Comparison of ENCODE assay signal across 22 mouse cellular contexts in the genomic region with DNA sequence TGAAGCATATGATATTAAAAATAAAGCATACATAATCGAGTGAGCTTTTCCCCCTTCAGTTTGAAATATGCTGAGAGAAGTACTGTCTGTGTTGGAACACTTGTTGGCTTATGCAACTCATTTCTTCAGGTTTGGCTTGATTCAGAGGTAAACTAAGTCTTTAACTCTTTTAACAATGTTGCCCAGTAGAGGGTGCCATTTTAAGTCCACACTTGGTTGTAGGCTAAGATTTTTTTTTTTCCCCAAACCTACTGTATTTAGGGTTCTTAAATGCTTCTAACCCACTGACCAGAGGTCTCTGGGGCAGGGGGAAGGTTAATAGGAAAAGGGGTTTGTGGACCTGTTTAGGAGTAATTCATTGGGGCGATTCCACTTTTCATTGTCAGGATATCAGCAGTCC. TPM values are rescaled to one million over a fixed set of nuclear protein-coding genes. Genes with fewer than 3 reads are reported as not detected.
DNase-seq lines count a peak whose midpoint lies in the region; ATAC-seq and TF ChIP-seq lines count a peak whose summit lies in the region.
"Had no signal": no experiment of that assay in that cellular context is flagged by ENCODE, and none has a peak within 500 bp of the region (broad histone marks: within the 10 kb centered on the region; RNA-seq: fewer than 3 reads in every experiment).

No protein-coding gene starts in this region.

- H3K9ac ChIP-seq in kidney, postnatal 0 days (ENCODE audit: low read depth, low read length): no peak overlapping the region
- H3K9ac ChIP-seq in kidney, embryonic 15.5 days: no peak overlapping the region
- H3K9ac ChIP-seq: embryonic facial prominence, embryonic 15.5 days; heart, embryonic 13.5 days; hindbrain, embryonic 12.5 days; neural tube, embryonic 12.5 days had no signal

- TF ChIP-seq CTCF in kidney, postnatal 0 days (IDR thresholded peaks at IDR 0.05; ENCODE audit: low read depth): peak; percentile 20; the same call in 1 of the 2 replicates

- H3K4me3 ChIP-seq in kidney, postnatal 0 days (replicated peaks; ENCODE audit: low read depth, low read length): no peak overlapping the region
- no peak overlapping the region for H3K4me3 ChIP-seq in kidney, embryonic 15.5 days (replicated peaks)
- H3K4me3 ChIP-seq: embryonic facial prominence, embryonic 15.5 days; heart, embryonic 13.5 days; hindbrain, embryonic 12.5 days; neural tube, embryonic 12.5 days had no signal

- DNase-seq in kidney, postnatal 0 days (ENCODE audit: low spot score): no peak
- DNase-seq in 416B (ENCODE audit: low read depth): peak; percentile 25
- no peak for DNase-seq in ovary, adult 18-20 months (ENCODE audit: low spot score)
- no peak for DNase-seq in embryo, embryonic 9.5 days (ENCODE audit: extremely low spot score)
- DNase-seq in right cerebral cortex, postnatal 10 days (ENCODE audit: low spot score in 2 of 2): no peak
- DNase-seq: adrenal gland, postnatal 25 days; cerebellum, adult 8-10 months; gastrocnemius, postnatal 14 days; heart, adult 18-20 months; lung, adult 18-20 months; midbrain, embryonic 14.5 days; retina, postnatal 1 day; right cerebral cortex, postnatal 4 days had no signal

- H3K4me1 ChIP-seq in kidney, postnatal 0 days (replicated peaks; ENCODE audit: insufficient read depth, low read length): no peaks in the 10 kb centered on the region
- H3K4me1 ChIP-seq in kidney, embryonic 15.5 days: no peaks in the 10 kb centered on the region
- H3K4me1 ChIP-seq: embryonic facial prominence, embryonic 15.5 days; heart, embryonic 13.5 days; hindbrain, embryonic 12.5 days; neural tube, embryonic 12.5 days had no signal

- no peaks in the 10 kb centered on the region for H3K27me3 ChIP-seq in kidney, postnatal 0 days (ENCODE audit: insufficient read depth, low read length)
- no peaks in the 10 kb centered on the region for H3K27me3 ChIP-seq in kidney, embryonic 15.5 days
- H3K27me3 ChIP-seq: embryonic facial prominence, embryonic 15.5 days; heart, embryonic 13.5 days; hindbrain, embryonic 12.5 days; neural tube, embryonic 12.5 days had no signal

- WGBS in kidney, postnatal 0 days: 73% methylated on average over 2 of the region's 2 CpGs
- 76% methylated on average over 2 of the region's 2 CpGs for WGBS in kidney, embryonic 15.5 days

- ATAC-seq in kidney, postnatal 0 days (replicated peaks; ENCODE audit: low FRiP score, low read depth): no peak
- ATAC-seq in kidney, embryonic 15.5 days (replicated peaks; ENCODE audit: low FRiP score): no peak
- peak; percentile 57 for ATAC-seq in CD4-positive, CD25-positive, alpha-beta regulatory T cell, adult 4 months
- peak; percentile 41 for ATAC-seq in inflammation-experienced regulatory T-cells, adult 6 months
- ATAC-seq: forebrain, embryonic 14.5 days had no signal

- H3K4me2 ChIP-seq in kidney, postnatal 0 days (ENCODE audit: low read length): no peak overlapping the region
- H3K4me2 ChIP-seq in kidney, embryonic 15.5 days: no peak overlapping the region
- H3K4me2 ChIP-seq: embryonic facial prominence, embryonic 15.5 days; heart, embryonic 13.5 days; hindbrain, embryonic 12.5 days; liver, embryonic 11.5 days; neural tube, embryonic 12.5 days had no signal

- H3K36me3 ChIP-seq in kidney, postnatal 0 days (ENCODE audit: insufficient read depth, low read length): no peaks in the 10 kb centered on the region
- H3K36me3 ChIP-seq in kidney, embryonic 15.5 days: no peaks in the 10 kb centered on the region
- H3K36me3 ChIP-seq: embryonic facial prominence, embryonic 15.5 days; heart, embryonic 13.5 days; hindbrain, embryonic 12.5 days; neural tube, embryonic 12.5 days had no signal

- H3K27ac ChIP-seq in kidney, postnatal 0 days: no peak overlapping the region
- H3K27ac ChIP-seq in kidney, embryonic 15.5 days: no peak overlapping the region
- H3K27ac ChIP-seq: embryonic facial prominence, embryonic 15.5 days; heart, embryonic 13.5 days; hindbrain, embryonic 12.5 days; neural tube, embryonic 12.5 days had no signal

- H3K9me3 ChIP-seq in kidney, postnatal 0 days (replicated peaks; ENCODE audit: low read length): no peaks in the 10 kb centered on the region
- H3K9me3 ChIP-seq in kidney, embryonic 15.5 days (replicated peaks): no peaks in the 10 kb centered on the region
- H3K9me3 ChIP-seq: embryonic facial prominence, embryonic 15.5 days; heart, embryonic 13.5 days; hindbrain, embryonic 12.5 days; neural tube, embryonic 12.5 days had no signal

RNA-seq across cellular contexts. Expression of a gene that starts 33.4 kb away (rescaled TPM):
- polyA plus RNA-seq in kidney, postnatal 0 days (2015; fragmentation: Nextera tagmentation; extraction: Ambion mirVana): 24.2 and 25.1 TPM in 2 replicates
- 26.9 and 27.9 TPM in 2 replicates for polyA plus RNA-seq in kidney, embryonic 15.5 days (2015; fragmentation: Nextera tagmentation; extraction: Ambion mirVana)
- polyA plus RNA-seq in CD4-positive, CD25-positive, alpha-beta regulatory T cell, adult 4 months (2017; shearing (Covaris generic)): 10 to 100 TPM; 26.1 to 32.5 TPM
- polyA plus RNA-seq in inflammation-experienced regulatory T-cells, adult 6 months (2017; shearing (Covaris generic)): 10 to 100 TPM; 16.7 to 25.3 (median 23.7) TPM

Comparison
In these comparisons a context has a peak if more than half of its experiments do, and no peak if none do; other contexts are left out.
1. ATAC-seq: peak in CD4-positive, CD25-positive, alpha-beta regulatory T cell, adult 4 months (single experiment) and inflammation-experienced regulatory T-cells, adult 6 months (single experiment); none in kidney, postnatal 0 days (single experiment) and kidney, embryonic 15.5 days (single experiment).